Mouse (Mus musculus) megakaryocyte, embryonic 14.5 days (primary cell): Measurements from ENCODE around the gene Cyp4f15.

Source experiments
- FLI1 ChIP-seq: IDR thresholded peaks from 2 replicates; pipeline ENCODE4 v1.6.1; 2012; ENCODE audit warnings: low read length, inconsistent platforms, mixed read lengths
- GATA1 ChIP-seq: IDR thresholded peaks from 3 replicates; pipeline ENCODE4 v1.6.1; 2012; ENCODE audit warnings: mixed read lengths, low read length, inconsistent platforms, borderline replicate concordance

GRCm38 (mm10) chr17:32646631-32647030, 38.8 kb upstream of the Cyp4f15 start:
- TF ChIP-seq GATA1 = no peak
- no peak for TF ChIP-seq FLI1
